Mouse (Mus musculus) lung, postnatal 14 days (tissue): ENCODE data around the gene Txlna.

ENCODE experiments used
- DNase-seq: peaks from one replicate; pipeline ENCODE4 v3.0.0; 2021

The Txlna gene

DNA sequence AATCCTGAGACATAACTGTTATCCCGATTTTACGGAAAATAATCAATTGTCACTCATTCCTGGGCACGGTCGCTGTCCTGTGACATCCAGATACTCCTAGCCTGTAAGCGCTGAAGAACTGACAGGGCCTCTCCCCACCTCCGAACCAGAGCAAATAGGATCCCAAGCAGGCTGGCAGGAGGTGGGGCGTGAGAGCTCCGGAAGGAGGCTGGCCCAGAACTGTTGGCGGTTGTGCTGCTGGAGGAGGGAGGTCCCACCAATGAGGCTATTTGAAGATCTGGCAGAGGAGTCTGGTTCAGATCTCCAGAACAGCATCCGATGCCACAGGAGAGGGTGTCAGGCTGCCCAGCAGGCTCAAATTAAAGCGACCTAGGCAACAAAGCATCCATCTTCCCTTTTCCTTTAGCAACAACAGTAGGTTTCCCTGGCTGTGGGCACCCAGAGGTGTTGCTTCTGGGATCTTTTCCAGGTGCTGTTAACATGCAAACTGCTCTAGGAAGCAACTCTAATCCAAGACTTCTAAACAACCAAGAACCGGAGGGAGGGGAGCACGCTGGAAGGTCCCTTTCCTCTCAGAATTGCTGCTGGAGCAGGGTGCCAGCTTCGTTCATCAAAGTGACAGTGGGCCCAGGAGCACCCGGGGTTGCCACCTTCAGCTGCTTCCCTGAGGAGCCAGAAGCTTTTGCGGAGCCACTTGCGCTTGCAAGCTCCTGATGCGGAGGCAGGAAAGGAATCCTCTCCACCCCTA, 16.4 kb downstream of the Txlna start:
- DNase-seq, result peak; percentile 81

DNA sequence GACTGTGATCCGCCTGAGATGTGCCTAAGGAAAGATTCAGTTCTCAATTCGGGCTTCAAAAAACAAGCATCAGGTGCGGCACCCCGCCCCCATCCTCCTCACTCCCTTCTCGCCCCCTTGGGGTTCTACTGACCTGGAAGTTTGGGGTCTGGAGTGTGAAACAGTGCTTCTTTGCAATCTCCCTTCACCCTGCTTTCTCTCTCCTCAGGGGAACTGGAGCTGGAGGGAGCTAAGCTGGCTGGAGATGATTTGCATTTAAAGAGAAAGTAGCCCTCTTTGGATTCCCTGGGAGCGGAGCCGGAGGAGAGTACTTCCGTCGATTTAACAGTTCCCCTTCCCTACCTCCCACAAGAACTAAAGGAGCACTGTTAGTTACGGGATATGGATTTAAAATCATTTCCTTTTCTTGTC, 17.2 kb downstream of the Txlna start, which contains the start of gene Ccdc28b:
Ccdc28b (minus strand) TSS at position 267 of the 411 bp plus-strand sequence.
- DNase-seq, result peak; percentile 65

DNA sequence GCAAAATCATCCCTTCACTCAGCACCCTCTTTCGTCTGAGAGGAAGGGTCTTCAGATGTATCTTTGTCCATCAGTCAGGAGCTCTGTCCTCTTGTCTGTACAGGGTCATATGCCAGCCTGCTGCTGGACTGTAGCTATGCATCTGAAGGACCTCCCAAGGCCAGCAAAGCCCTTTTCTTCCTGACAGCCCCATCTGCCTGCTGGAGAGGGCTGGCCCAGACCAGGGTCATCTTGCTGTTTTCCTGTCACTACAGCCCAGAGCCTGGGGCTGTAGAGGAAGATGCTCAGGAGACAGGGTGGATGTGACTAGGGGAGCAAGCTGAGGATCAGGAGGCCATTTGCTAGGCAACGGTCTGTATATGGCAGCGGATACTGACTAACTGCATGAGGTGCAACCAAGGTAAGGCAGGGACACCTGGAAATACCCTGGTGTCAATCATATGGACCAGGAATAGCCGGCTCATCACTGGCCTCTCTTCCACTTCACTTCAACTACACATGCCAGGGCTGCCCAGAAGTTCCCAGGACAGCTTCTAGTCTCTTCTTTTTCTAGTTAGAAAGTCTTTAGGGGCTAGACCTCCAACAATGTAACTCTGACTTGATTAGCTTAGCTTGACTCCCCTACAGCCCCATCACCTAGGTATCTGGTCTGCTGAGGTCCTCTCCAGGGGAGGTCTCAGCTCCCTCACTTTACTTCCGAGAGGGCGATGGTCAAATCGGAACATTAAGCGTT, 17.9 kb downstream of the Txlna start:
- DNase-seq, result no peak

DNA sequence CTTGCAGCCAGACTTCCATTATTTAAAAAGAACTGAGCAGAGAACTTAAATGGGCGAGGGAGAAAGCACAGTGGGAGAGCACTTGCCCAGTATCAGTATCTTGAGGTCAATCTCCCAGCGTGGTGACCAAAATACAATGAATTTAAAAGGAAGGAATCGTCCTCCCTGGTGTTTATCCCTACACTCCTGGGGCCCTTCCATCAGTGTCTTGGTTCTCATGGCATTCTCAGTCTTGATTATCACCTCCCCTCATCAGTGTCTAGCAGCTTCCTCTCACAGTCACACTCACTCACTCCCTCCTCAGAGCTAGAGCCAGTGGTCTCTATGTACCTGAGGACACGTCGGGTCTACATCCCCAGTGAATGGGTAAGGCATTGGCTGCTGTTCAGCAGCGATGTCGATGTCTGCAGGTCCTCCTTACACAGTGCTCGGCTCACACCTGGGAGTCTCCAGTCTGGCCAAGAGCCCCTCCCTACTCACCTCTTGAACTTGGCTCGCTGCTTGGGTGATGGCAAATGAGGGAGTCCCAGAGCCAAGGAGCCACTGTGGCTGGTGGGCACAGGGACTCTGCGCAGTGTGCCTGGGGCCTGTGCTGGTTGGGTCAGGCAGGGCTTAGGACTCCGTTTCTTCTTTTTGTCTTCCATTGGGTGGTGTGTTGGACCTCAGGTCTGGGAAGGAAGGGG, 18.6 kb downstream of the Txlna start:
- DNase-seq, result no peak

DNA sequence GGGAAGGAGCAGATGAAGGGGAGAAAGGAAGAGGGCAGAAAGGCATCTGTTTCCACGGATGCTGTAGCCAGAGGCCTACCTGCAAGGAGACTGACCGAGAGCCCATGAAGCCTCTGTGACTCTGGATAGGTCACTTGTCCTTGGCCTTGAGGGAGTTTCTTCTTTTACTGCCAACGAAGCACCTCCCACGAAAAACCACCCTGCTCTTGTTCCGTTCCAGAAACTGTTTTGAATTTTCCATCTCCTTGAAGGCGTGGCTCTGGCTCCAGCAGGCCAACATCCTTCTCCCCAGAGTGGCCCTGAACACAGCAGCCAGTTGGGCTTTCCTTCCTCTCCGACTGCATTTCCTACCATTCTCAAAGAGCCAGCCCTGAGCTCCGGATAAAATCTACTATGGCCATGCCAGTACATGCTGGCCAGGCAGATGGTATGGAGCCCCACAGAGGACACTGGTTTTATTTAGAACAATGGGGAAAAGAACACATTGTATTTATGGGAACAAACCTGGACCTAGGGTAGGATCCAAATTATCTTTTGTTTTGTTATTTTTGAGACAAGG, 19.5 kb downstream of the Txlna start:
- peak; percentile 32 for DNase-seq

DNA sequence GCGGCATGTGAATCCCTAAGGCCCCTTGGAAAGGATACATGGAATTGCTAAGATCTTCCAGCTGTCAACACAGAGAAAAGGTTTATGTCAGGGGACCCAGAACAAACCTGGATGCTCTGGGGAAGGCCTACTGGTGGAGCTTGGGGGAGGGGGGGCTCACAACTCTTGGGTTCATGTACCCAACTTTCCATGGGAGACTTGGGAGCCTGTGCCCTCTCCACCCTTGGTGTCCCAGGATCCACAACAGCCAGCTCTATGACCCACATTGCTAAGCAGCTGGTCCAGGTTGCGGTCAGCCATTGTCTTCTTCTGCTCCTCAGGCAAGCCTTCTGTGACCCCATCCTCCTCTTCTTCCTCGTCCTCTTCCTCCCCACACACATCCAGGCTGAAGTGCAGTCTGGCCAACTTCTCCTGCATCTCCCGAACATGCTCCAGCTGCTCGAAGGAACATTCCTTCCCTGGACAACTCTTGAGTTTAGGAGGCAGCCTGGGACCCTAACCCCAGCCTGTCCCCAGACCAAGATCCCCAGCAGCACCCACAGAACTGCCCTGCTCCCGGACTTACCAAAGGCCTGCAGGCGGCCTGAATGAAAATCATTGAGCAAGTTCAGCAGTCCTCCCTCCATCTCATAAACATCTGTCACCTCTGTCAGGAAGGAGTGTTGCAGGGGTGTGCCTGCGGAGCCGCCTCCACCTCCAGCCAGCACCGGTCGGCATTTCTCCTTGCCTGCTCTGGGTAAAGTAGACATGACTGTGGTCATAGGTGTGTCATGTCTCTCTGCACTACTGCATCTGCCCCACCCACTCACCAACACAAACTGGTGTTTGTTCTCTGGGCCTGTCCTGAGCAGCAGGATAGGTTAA, 20.2 kb downstream of the Txlna start:
- DNase-seq, result no peak

DNA sequence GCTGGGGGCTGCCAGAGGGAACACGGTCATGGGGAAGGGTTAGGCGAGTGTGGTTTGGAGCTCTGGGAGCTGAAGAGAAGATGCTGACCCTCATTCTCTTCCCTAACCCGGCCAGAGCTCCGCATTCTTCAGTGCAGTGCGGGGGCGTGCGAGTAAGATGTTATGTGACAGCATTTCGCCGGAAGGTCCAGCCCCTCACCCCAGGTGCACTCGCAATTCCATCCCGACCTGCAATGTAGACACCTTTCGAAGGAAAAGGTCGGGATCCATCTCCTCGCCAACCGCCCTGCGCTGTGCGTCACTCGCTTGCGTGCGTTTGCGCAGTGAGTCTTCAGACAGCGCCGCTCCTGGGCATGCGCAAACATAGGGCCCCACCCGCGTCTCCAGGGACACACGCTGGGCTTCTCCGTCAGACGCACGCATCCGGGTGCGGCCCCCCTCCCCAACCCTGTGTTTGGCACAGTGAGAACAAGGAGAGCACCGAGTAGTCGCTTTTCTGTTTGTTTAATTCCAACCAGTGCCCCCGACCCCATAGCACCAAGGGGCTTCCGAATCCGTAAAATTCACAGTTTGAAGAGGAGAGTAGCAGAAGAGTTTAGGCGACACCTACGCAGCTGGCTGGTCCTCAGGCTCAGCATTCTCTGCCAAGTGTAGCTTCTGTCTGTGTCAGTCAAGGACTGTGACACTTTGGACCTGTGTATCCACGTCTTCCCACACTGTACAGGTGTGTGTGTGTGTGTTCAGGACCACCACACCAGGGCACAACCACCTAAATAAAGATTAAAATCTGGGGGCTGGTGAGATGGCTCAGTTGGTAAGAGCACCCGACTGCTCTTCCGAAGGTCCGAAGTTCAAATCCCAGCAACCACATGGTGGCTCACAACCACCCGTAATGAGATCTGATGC, 21.8 kb downstream of the Txlna start, which contains the start of gene Iqcc:
Iqcc (minus strand) TSS at position 314 of the 906 bp plus-strand sequence.
- DNase-seq, result peak; percentile 97

DNA sequence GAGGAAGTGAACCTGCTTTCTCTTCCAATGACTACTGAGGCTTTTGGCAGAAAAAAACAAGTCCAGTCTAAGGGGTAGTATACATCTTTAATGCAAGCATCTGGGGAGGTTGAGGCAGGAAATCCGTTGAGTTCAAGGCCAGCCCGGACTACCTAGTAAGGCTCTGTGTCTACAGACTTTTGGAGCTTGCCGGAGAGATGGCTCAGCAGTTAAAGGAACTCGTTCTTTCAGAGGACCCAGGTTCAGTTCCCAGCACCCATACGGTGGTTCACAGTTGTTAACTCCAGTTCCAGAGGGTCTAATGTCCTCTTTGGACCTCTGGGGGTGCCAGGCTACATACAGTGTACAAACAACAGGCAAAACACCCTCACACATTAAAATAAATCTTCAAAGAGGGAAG, 22.8 kb downstream of the Txlna start:
- no peak for DNase-seq

DNA sequence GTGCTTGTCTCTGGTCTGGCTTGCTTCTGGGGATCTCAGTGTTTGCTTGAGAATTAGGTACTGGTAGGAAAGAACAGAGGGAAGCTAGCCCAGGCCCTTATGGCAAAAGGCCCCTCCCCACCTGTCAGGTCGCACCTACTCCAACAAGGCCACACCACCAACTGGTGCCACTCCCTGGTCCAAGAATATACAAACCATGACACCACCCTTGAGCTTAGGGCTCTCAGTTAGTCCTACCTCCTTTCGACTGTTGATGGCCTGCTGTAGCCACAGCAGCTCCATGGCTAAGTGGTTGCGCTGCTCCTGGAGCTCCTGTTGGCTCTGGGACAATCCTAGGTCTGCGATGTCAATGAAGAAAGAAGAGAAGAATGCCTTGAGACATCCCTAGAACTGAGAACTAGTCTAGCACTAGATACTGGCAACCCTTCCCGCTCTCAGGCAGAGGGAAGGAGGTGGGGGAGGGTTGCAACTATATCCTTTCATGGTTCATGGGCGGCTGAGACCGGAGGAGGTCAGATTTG, 23.7 kb downstream of the Txlna start:
- DNase-seq, result no peak

DNA sequence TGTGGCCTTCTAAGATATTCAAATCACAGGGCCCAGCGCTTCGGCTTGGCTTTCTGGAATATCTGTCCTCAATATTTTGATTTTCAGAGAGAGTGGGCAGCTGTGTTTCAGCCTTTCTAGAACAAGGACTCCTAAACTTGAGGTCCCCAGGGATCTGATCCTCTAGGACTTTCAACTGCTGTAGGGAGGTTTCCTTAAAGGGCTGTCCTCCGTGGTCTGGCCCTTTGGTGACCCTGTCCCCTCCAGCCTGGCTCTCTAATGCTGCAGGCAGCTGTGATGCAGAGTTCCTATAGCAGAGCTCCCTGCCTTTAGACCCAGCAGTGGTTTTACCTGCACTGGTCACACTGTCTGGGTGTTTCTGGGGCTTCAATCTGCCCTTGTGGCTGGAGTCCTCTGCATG, 24.2 kb downstream of the Txlna start:
- no peak for DNase-seq

DNA sequence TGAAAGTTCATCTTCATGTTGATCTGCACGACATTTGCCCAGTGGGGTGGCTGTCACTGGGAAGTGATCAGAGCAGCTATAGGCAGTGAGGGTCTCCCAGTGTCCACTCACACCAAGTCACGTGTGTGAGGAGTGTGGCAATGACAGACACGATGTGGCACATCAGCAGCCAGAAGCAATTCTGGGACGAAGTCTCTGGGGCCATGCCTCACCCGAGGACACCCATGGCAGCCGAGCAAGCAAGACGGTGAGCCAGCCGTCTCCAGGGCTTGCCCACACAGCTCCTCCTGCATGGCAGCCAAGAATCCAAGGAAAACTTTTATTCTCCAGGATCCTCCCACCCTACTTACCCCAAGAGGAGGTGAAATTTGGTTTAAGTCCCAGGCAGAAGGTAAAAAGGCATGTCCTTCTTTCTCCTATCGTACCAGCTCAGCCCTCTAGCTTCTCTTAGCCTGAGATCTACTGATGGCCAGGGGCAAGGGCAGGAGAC, 25.0 kb downstream of the Txlna start:
- no peak for DNase-seq

DNA sequence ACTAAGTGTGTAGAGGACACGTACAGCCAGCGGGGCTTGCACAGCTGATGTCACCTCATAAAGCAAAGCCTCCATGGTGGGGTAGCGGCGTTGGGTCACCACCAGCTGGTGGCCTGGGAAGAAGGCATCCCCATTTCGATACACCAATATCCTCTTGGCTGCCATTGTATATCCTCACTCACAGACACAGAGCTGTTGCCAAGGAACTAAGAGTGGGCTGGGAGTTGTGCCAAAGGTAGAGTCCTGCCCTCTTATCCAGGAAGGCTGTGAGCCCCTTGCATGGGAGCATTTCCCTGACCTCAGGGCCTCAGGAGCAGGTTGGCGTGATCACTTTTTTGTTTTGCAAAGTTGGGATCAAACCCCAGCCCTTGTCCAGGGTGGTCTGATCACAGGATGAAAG, 26.8 kb downstream of the Txlna start, which contains the start of gene Dcdc2b:
Dcdc2b (minus strand) TSS at position 165 of the 400 bp plus-strand sequence.
- peak; percentile 68 for DNase-seq

DNA sequence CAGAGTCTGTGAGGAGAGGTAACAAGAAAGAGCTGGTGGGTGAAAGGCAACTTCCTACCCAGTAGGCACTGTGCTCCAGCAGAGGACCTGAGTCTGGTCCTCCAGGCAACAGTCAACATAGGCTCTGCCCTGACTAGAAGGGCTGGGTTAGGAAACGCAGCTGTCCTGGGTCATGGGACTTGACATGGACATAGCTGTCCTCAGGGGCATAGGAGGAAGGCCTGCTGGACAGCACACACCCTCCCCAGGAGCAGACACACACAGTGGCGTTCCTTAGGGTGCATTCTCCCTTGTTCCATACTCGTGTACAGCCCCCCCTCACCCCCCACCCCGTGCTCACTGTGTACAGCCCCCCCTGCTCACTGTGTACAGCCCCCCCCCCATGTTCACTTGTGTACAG, 30.4 kb downstream of the Txlna start:
- DNase-seq, result no peak

DNA sequence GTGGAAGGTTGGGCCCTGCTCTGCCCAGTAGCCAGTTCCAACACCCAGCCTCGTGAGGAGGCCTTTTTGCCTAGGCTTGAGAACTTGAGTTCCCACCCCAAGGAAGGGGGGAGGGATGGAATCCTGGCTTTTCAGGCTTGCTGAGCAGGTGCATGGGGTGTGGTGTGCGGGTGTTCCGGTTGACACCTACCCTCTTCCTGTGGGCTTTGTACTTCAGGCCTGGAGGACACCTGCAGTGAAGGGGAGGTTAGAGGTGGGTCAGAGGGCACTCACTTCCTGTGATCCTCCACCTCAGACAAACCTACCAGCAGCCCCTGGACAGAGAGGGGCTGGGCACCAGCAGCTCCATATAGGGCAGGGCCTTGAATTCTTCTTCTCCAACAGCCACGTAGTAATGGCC, 30.8 kb downstream of the Txlna start:
- no peak for DNase-seq

DNA sequence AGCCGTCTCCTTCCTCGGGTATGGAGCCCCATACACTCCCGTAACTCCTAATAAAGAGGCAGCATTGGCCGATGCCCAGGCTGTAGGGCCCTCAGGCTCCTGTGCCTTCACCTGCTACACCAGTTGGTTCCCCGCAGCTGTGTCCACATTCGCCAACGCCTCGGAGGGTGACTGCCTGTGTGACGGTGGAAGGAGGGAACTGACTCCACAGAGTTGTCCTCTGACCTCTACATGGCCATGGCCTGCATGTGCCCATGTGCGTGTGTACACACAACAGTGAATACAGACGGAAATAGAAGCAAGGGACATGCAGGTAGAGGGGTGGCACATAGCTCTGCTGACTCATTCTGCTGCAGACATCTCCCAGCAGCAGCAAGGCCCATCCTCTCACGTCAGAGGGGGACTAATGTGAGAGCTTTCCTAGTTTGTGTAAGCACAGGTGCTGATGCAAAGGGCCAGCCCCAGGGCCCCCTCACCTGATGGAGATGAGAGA, 31.7 kb downstream of the Txlna start:
- no peak for DNase-seq

DNA sequence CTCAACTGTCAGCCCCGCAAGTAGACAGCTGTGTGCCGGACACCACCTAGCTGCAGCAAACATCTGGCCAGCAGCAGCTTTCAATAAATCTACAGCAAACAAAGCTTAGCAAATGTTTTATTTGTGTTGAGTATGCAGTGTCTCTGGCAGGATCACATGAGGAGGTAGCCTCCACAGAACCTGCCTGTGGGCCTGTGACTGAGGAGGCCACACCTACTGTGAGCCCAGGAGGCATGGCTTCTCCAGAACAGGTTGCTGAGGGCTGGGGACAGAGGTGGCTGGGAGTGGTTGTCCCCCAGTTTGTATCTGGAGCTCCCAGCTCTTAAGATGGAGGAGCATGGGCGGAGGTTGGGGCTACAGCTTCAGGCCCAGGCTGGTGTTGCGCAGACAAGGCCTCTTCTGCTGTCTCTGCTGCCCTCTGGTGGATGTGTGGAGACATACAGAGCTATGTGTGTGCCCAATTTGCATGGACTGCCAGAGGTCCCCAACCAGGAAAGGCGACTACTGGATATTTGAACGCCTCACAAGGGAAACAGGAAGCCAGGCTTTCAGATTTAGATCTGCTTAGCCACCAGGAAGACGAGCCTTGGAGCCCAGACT, 32.3 kb downstream of the Txlna start:
- DNase-seq, result peak; percentile 88

DNA sequence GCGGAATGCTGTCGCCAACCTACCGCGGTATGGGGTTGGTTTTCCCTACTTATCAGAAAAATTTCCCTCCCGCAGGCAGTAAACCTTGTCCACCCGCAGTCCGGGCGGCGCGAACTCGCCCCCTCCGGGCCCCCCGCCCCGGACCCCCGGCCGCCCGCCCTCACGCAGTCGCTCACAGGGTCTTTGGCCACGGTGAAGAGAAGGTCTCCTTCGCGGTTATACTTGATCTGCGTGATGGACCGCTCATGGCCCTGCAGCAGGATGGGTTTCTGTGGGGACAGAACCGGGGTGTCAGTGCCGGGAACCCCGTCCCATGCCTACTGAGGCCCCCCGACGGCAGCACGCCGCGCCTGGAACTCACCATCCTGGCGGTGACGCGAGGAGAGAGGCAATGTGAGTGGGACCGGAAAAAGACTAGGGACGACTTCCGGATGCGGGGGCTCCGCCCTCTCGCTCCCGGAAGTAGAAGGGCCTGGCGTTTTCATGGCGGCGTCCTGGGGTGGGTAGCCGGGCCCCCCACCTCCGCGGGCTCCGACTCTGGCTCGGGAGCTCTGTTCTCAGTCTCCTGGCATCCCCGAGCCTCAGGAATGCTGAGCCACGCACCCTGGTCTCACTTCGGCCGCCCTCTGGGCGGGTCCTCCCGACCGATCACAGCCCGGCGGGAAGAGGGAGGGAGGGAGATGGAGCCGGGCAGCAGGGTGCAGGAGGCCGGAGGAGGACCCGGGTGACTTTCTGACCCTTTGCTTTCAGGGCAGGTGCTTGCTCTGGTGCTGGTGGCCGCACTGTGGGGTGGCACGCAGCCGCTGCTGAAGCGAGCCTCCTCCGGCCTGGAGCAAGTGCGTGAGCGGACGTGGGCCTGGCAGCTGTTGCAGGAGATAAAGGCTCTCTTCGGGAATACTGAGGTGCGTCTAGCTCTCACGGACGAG, 40.4 kb downstream of the Txlna start, which contains the start of the genes Eif3i and Tmem234:
Eif3i (minus strand) TSS at position 416 of the 926 bp plus-strand sequence.
Tmem234 (plus strand) TSS at position 436 of the 926 bp plus-strand sequence.
- DNase-seq, result peak; percentile 85

DNA sequence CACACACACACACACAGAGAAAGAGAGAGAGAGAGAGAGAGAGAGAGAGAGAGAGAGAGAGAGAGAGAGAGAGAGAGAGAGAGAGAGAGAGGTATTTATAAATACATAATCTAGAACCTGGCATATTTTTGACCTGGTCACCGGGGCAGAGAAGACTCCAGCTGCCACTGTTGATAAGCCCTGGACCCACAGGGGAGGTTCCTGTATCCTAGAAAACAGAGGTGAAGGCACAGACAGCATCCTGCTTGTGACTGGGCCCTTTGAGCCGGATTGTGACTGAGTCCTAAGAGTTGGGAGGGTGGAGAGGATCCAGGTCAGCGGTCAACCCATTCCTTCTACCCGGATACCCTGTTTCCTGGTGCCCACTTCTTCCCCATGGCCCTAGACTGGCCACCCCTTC, 52.0 kb downstream of the Txlna start:
- DNase-seq, result no peak

DNA sequence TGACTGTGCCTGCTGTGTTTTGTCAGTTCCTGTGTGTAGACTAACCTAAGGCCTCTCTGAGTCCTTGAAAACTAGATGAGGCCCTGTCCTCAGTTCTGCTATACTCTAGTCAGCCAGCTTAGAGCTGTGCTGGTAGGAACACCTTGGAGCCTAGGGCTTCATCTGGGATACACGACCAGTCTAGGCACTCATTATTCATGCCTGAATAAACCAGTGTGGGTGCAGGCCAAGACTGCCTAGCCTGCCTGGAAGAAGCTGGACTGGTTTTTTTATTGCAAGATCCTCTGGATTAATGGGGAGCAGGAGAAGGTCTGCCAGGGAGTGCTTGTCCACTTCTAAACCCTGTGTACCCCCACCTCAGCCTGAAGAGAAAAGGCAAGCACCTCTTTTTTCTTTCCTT, 53.9 kb downstream of the Txlna start:
- DNase-seq, result no peak
